Mouse (Mus musculus) adrenal gland, adult 8-10 months (tissue): Measurements from ENCODE around the gene Serinc3. TPM values are rescaled to one million over a fixed set of nuclear protein-coding genes. Genes with fewer than 3 reads are reported as not detected.
"Not testable (repeated sequence)": the region's sequence is repeated elsewhere in the genome, so short reads cannot be mapped to it uniquely, and the experiment has no call there.

Experiments used
- DNase-seq: peaks from one replicate; pipeline ENCODE4 v3.0.0; 2022
- total RNA-seq, 4 experiments: library from RNA; stranded (reverse); gene quantifications; 2 replicates each; pipeline ENCODE4 v1.2.4; 2022

Gene Serinc3
- total RNA-seq, 4 experiments from 2014 or later = 566 to 814 (median 738) TPM

DNA sequence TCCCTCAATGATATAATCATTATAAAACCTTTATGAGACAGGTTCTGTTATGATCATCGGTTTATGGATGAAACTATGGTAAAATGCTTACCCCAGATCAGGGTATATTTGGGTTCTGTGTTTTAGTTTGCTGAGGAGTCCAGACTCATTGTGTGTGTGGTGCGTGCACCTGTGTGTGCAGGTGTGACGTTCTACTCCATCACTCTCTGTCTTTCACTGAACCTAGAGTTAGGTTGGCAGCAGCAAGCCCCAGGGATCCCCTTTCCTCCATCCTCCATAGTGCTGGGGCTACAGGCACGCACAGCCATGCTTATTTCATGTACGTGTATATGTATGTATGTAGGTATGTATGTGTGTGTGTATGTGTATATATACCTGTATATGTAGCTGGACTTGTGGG lies 17.1 kb upstream of the Serinc3 start:
- DNase-seq = no peak

DNA sequence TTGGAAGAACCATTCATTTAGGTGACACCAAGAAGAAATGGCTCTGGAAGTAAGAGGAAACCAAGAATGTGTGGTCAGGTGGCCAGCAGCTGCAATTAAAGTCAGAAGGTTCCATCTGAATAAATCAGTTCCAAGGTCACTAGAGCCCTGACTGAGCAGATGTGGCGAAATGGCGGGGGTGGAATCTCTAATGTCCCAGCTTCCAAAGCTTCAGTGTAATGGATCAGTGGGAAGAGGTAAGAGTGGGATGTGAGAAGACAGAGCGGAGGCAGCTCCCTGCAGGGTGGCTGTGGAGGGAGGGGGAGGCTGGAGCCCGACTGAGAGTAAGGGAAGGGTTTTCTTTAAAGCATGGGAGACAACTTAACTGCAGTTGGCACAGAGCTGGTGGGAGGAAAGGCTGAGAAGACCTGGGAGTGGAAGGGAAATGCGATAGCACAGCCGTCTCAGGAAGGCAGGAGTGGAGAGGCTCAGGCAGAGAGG lies 16.5 kb upstream of the Serinc3 start:
- DNase-seq = peak; percentile 53

DNA sequence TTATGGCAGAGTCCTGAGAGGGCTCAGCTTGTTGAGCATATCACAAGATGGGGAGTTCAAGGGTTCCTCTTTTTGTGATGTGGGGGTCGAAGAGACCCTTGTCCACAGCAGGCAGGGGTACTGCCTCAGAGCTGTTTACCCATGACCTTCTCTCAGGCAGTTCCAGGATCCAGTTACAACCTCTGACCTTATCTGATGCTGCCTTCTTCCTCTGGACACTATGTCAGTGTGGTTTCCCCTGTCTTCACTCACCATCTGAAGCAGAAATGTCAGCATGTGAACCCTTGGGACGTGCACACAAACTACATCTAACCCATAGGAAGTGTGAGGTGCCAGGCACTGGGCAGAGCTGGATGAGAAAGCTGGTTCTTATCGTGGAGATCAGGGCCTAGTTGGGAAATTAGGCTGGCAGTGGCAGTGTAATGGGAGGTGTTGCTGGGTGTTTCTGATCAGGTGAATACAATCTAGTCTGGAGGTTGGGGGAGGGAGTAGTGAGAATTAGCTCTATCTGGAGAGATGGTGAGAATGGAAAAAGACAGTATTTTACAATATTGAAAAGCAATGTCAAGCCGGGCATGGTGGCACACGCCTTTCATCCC lies 15.3 kb upstream of the Serinc3 start:
- no peak for DNase-seq

DNA sequence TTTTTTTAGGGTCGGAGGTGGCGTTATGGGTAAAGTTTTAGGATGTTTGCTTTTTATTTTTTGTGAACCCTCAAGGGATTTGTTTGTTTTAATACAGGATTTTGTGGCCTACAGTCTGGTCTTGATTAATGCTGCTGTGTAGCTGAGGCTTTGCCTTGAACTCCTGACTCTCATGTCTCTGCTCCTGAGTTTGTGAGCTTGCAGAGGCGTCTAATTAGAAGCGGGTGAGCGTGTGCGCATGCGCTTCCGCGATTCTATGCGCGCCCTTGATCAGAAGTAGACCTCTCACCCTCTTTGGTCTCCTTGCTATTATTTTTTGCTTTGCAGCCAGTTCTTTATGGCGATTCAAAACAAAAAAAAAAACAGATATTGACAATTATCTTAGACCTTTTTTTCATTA lies 14.5 kb upstream of the Serinc3 start:
- DNase-seq = no peak

DNA sequence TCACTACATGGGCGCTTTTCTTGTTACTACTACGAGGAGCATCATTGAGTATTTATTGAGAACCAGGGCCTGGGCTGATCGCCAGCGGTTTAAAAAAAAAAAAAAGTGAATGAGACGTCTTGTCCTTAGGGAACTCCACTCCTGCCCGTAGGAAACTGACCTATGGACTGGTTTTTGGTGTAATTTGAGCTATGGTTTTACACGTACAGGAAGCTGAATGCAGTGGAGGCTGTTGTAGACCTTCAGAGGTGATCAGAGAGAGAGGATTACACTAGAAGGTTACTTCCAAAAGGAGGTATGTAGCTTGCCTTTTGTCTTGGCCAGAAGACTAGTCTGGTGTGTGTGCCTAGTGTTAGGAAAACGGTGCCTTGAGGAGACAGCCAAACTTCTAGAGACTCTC lies 14.0 kb upstream of the Serinc3 start:
- no peak for DNase-seq

DNA sequence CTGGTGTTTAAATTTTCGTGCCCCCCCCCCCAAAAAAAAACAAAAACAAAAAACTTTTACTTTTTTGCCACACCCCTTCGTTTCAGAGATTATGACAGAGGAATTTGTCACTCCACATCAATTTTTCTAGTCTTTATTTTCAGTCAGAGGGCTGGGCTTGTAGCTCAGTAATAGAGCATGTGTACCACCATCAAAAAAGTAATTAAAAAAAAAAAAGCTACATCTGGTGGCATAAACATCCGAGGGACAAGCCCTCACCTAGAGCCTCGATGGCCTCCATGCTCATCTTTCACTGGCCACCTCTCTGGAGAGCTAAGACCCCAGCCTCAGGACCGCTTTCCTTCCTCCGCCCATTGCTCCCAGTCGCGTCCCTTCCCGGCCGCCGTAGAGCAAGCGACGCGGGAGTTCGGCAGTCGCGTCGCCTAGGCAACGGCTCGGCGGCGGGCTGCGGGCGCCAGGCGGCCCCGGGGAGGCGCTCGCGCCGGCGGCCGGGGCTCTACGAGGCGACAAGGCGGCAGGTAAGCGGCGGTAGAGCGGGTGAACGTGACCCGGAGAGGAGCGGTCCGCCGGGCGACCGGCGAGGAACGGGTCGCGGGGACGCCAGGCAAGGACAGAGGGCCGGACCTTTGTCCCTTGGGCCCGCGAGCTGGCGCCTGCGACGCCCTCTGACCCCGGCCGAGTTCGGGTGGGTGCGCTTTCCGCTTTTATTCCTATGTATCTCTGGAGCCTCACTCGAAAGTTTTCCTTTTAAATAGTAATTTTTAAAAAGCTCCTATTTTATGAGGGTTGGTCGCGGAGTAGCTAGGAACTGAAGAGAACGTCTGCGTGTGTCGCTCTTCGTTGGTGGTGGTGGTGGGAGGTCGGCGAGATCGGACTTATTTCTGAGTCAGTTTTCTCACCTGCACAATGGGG lies 13.3 kb upstream of the Serinc3 start, which contains the start of gene Pkig:
Pkig (plus strand) TSS at position 412 of the 912 bp plus-strand sequence.
- DNase-seq = peak; percentile 77

DNA sequence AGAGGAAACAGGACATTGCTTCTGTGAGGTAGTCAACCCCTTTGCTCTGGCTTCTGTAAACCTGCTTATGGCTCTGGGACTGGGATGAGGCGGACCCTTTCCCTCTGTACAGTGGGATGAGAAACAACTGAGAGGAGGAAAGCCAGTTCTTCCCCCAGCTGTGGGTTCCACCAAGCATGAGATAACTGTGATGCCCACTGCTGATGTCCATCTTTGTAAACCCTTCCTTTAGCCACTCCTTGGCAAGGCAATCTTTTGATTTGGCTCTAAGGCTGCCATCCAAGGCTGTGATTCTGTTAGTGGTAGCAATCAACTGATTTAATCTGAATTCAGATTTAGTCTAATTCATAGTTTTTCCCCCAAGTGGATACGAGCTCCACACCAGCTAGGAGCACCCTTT lies 12.6 kb upstream of the Serinc3 start:
- DNase-seq = no peak

DNA sequence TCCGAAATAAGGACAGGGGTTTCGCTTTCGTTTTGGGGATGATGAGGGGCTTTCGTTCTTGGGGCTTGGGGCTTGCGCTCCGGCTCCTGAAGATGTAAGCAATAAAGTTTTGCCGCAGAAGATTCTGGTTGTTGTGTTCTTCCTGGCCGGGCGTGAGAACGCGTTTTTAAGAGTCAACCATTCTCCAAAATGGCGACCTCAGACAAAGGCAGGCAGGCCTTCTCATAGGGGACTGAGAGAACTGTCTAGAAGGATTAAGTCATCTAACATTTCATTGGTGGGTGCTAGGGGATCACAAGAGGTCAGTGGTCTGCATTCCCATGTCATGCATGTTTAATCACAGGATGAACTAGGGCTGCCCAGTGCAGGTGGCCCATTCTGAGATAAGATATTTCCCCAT lies 10.8 kb upstream of the Serinc3 start:
- not testable (repeated sequence) for DNase-seq

DNA sequence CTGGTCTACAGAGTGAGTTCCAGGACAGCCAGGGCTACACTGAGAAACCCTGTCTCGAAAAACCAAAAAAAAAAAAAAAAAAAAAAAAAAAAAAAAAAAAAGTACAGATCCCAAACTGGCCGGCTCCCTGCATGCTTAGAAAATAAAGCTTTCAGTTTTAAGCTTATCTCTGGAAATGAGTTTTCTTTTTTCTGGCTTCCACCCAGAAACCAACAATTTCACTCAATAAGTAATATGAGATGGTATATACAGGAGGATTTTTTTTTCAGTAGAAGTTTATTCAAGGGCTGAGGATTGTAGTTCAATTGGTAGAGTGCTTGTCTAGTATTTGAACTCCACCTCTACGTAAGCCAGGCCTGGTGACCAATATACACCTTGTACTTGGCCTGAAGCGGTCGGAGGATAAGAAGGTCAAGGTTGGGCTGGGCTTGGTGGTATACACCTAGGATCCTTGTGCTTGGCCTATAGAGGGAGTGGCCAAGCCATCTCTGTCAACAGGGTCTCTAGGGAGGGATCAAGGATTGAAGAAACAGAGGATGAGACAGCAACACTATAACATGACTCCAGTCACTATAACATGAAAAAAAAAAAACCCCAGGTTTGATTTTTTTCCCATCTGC lies 1.6 kb upstream of the Serinc3 start:
- no peak for DNase-seq

DNA sequence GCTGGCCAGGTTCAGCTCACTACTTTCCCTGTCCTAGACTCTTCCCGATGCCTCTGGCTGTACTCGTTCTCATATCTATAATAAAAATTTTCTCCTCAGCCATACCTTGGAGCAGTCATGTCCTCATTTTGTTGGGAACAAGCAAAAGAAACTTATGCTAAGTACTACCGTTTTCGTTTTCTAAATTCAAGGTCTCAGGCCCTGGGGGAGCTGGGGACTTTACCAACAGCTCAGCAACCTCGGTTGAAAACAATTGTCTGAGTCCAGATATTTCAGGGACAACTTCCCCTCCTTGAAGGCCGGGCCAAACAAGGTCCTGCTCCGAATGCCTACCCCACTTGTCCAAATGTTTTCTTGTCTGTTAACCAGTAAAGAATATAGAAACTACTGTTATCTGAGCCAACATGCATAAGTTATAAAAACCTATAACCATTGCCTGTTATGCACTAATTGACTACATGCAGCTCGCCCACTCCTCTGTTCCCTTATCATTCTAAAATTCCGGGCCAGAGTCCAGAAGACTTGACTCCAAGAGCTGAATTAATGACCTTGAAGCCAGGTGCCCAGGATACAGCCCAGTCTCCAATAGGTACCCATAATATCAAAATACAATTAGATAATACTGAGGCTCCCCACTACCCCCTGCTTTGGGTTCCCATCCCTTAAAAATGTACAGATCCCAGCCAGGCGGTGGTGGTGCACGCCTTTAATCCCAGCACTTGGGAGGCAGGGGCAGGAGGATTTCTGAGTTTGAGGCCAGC lies 949 bp upstream of the Serinc3 start:
- DNase-seq = no peak

DNA sequence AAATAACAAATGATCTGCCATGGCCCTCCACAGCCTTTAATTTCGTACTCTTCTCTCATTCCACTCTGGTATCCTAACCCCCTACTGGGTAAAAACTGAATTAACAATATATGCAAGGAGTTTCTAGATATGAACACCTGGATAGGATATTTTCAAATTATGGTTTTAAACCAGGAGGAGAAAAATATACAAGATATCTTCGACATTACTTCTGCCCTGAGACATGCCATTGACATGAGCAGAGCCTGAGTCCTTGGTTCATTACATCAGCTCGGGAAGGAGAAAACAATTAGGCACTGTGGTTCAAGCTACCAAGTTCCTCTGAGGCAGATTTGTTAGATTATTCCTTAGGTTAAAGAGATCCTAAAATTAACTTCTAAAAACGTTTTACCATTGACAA lies 884 bp downstream of the Serinc3 start:
- DNase-seq = no peak

DNA sequence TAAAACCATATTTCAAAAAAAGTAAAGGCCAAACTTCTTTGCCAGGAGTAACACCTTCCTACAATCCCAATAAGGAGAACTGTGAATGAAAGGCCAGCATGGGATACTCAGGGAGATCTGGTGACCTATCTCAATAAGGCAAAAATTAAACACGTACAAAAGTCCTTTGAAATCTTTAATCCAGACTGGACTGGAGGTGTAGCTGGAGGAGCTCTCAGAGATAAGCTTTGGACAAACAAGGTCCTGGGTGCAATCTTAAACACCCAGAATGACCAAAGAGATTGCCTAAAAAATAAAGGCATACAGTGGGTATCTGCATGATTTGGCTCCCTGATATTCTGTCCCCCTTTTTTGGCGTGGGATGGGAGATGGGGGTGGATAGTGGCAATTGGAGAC lies 1.4 kb downstream of the Serinc3 start:
- DNase-seq = no peak

DNA sequence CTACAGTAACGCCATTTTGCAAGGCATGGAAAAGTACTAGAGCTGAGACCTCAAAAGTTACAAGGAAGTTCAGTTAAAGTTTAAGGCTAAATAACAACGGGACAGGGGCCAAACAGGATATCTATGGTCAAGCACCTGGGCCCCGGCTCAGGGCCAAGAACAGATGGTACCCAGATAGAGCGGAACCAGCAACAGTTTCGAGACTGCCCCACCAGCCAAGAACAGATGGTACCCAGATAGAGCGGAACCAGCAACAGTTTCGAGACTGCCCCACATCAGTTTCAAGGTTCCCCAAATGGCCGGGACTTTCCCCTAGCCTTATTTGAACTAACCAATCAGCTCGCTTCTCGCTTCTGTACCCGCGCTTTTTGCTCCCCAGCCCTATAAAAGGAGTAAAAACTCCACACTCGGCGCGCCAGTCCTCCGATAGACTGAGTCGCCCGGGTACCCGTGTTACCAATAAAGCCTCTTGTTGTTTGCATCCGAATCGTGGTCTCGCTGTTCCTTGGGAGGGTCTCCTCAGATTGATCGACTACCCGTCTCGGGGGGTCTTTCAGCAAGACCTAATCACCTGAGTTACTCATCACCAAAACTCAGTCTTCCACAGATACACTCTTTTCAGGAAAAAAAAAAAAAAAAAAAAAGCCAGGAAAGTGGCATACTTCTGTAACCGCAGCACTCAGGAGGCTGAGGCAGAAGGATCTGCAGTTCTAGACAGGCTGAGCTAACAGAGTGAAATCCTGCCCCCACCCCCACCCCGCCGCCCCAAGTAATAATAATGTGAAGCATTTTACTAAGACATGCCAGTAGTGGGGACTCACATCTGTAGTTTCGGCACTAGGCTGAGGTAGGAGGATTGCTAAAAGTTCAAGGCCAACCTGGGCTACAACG lies 2.0 kb downstream of the Serinc3 start:
- DNase-seq = peak; percentile 51

DNA sequence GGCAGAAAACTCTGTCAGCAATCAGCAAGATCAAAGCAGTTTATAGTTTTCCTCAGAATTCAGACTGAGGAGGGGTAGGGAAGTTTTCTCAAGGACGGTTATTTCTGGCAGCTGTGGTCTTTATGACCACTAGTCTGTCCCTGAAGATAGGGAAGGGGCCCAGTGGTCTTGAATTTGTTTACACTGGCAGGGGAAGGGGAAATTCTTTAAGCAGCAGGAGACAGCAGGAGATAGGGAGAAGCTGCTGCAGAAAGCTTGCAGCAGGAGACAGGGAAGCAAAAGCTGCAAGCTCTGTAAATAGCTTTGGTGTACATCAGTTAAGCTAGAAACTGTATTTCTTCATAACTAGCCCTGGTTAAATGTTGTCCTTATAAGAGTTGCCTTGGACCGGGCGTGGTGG lies 3.2 kb downstream of the Serinc3 start:
- DNase-seq = no peak

DNA sequence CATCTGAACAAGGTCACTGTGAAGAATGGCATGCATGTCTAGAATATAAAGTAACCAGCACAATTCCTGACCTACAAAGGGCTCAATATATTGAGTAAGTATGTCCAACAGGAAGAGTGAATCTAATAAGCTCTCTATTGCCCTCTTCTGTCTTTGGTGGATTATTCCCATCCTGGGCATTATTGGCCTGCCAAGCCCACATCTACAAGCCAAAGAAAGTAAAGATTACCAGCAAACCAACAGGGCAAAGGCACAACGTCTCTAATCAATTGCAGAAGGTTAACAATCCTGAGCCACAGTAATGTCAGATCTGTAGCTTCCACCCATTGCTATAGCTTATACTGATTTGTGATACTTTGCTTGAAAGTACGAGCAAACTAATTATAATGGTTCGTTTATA lies 4.4 kb downstream of the Serinc3 start:
- no peak for DNase-seq

DNA sequence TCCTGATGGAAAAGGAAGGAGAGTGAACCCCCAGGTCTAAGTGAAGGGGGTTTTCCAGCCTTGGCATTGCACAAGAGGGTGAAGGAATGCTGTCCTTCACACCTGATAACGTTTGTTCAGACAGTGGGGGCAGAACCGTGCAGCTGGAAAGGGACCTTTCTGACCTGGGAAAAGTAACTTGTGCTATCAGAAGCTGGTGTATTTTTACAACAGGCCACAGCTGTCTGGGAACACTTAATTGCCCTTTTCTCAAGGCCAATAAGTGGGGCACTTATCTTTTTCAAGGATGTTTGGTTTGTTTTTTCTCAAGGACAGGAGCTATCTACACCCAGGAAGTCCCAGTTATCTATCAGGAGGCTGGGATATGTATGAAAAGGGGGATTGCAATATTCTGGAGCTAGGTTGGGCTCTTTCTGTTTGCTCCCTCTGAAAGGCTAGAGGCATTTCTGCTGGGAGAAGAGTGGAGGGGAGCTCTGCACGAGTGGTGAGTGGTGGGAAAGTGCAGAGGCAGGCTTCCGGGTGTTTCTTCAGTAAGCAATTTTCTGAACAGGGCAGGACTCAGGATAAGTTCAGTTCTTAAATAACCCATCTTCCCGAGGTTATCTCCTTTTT lies 7.2 kb downstream of the Serinc3 start:
- no peak for DNase-seq

DNA sequence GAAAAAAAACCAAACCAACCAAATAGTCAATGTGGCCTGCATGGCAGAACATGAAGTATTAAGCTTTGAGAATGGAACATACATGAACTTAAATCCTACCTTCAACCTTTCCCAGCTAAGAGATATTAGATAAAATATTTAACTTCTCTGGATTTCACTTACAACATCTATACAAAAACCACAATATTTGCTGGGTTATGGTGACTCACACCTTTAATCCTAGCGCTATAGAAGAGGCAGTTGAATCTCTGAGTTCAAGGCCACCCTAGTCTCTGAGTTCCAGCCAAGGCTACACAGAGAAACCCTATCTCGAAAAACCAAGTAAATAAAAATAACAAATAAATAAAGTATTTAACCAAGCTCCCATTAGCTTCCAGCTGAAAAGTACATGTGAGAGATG lies 8.9 kb downstream of the Serinc3 start:
- no peak for DNase-seq

DNA sequence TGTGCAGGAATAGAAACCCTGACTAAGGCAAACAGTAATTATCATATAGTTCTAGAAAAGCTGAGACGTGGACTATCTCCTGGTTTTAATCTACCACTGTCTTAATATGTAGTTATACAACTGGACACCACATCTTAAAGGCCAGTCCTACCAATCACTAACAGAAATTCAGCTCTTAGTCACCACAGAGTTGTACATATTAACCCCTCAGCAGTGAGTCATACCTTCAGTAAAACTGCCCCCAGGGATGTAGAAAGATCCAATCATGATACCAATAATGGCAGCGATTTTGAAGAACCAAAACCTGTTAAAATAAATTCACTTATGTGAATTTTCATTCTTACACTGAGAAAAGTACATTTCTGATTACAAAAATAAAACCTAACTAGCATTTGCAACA lies 10.7 kb downstream of the Serinc3 start:
- no peak for DNase-seq

DNA sequence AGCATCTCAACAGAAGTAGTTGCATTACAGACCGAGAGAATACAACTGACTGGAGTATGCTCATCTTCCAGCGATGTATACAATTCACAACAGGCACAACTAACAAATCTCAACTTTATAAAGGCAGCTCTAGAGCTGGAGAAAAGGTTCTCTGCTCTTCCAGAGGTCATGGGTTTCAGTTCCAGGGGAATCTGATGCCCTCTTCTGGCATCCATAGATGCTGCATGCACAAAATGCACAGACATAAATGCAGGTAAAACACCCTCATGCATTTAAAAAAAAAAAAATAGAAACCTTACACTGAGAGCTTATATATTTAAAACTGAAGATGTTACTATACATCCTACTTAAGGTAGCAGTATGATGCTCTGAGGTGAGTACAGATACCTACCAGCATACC lies 13.2 kb downstream of the Serinc3 start:
- DNase-seq = no peak

DNA sequence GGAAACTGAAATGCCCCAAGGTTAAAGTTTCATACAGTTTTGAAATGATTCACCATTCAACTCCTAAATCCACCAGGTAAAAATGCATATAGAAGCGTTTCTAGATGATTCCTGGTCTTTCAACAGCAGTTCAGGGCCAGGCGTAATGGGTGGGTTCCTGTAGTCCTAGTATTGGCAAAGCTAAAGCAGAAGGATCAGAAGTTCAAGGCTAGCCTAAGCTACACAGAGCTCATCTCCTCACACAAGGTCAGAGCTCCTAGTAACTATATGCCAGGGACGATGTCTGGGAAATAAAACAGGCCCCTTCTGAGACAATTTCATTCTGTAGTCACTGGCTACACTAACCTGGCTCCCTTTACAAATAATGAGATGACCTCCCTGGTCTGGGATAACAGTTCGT lies 13.7 kb downstream of the Serinc3 start:
- no peak for DNase-seq

DNA sequence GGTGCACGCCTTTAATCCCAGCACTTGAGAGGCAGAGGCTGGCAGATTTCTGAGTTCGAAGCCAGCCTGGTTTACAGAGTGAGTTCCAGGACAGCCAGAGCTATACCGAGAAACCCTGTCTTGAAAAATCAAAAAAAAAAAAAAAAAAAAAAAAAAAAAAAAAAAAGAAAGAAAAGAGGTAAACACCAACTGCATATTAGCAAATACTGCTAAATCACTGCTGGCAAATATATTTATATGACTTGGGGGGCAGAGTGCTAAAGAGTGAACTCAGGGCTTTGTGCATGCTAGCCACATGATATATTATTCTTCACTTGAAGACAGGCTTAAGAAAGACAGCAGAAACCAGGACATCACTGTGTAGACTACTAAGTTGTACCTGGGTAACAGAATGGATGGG lies 23.5 kb downstream of the Serinc3 start:
- not testable (repeated sequence) for DNase-seq
